Mouse (Mus musculus) urinary bladder, postnatal 10 days (tissue): ENCODE results near the gene Acvr1b.

Experiments used
- DNase-seq: peaks from one replicate; pipeline ENCODE4 v3.0.0; 2022; ENCODE audit warnings: low spot score

Gene Acvr1b

DNA sequence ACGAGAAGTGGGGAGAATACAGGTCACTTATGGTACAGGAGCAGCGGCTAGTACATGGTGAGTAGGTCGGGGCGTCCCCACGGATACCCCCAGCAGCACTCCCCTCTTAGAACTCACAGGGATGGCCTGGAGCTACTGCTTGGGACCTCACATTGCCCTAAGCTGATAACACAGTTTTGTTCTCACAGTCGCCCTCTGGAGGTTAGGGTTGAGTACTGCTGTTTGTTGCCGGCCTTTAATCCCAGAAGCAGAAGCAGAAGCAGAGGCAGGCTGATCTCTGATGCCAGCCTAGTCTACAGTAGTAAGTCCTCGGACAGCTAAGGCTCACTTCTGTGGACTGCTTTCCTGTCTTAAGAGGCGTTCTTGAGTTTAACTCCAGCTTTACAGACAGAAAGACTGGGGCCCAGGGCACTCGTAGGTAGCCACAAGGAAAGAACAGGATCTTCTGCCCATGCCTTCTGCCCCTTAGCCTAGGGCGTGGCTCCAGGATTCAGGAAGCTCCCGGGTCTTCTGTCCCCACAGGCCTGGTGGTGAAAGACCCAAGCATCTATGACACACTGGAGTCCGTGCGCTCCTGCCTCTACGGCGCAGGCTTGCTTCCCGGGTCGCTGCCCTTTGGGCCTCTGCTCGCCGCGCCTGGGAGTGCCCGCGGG, 57.3 kb downstream of the Acvr1b start:
- DNase-seq: no peak

DNA sequence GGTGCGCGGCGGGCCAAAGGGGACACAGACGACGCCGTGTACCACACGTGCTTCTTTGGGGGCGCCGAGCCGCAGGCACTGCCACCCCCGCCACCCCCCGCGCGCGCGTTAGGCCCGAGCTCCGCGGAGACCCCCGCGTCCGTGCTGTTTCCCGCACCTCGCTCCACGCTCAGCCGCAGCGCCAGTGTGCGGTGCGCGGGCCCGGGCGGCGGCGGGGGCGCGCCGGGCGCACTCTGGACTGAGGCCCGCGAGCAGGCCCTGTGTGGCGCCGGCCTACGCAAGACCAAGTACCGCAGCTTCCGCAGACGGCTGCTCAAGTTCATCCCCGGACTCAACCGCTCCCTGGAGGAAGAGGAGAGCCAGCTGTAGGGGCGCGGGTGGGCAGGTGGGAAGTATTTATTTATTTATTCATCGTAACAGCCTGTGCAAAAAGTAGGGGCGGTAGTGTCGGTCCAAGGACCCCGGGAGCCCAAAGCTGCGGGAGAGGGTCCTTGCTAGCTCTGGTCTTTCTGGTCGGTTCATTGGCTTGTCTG, 57.8 kb downstream of the Acvr1b start:
- DNase-seq: no peak

- no peak for DNase-seq
These were observed 58.7 kb downstream of the Acvr1b start for GRCm38 (mm10) chr15:101232607-101233006.

GRCm38 (mm10) chr15:101233183-101233582, 59.3 kb downstream of the Acvr1b start:
- no peak for DNase-seq

DNA sequence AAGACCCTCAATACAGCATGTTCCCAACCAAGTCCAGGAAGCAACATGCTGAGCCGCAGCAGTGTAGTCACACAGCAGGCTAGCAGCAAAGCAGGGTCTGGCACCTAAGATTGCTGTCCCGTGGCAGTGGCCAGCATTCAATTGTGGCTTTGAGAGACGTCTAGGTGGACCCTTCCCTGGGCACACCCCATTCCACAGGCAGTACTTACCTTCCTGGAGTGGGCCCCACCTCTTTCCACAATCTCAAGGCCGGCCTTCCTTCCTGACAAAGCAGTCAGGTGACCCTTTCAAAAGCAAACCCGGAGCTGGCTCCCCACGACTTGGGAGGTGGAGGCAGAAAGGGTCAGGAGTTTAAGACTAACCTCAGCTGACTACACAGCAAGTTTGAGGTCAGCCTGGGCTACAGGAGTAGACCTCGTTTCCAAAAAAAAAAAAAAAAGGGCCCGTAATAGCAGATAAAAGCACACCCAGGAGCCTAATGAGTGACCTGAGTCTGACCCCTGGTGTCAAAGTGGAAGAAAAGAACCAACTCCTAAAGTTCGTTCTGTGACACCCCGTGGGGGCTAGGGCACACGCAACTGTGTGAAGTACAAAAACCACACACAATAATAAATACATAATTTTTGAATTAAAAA, 59.9 kb downstream of the Acvr1b start:
- no peak for DNase-seq

GRCm38 (mm10) chr15:101234611-101235341, 60.9 kb downstream of the Acvr1b start:
- no peak for DNase-seq

DNA sequence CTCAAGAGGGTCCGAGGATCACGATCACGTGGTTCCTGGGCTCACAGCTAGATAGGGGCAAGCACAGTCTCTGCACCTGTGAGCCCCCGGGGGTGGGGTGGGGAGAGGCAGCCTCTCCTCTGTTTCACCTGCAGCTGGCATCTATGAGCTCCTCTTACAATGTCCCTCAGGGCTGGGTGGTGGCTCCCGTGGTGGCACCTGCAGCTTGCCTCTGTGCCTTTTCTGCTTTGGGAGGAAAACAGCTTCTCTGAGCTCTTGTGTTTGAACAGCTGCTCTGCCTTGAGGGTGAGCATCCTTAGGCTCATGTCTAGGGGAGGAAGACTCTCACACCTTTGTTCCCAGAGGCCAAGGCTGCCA, 61.5 kb downstream of the Acvr1b start:
- no peak for DNase-seq

- no peak for DNase-seq
These were observed 62.0 kb downstream of the Acvr1b start for GRCm38 (mm10) chr15:101235728-101236327.

- no peak for DNase-seq
These were observed 63.0 kb downstream of the Acvr1b start for GRCm38 (mm10) chr15:101236878-101237277.

GRCm38 (mm10) chr15:101238885-101239511, 65.1 kb downstream of the Acvr1b start:
- no peak for DNase-seq

DNA sequence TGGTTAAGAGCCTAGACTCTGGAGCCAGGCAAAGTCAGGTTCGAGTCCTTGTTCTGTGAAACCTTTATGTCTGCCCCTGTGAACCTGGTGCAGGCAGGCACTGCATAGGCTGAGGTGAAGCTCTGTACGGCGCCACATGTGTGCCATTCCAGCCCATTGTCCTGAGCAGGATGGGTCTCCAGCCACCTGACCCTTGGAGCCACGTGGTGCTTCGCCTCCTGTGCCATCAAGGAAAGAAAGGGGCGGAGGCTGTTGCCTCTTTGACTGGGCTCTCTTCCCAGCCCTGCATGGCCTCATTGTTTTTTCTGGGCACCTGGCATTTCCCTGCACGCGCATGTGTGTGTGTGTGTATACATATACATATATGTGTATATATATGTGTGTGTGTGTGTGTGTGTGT, 66.0 kb downstream of the Acvr1b start:
- DNase-seq: no peak

GRCm38 (mm10) chr15:101240799-101241204, 66.9 kb downstream of the Acvr1b start:
- no peak for DNase-seq

- no peak for DNase-seq
These were observed 67.4 kb downstream of the Acvr1b start for GRCm38 (mm10) chr15:101241236-101241635.

GRCm38 (mm10) chr15:101241853-101242252, 68.0 kb downstream of the Acvr1b start:
- no peak for DNase-seq

DNA sequence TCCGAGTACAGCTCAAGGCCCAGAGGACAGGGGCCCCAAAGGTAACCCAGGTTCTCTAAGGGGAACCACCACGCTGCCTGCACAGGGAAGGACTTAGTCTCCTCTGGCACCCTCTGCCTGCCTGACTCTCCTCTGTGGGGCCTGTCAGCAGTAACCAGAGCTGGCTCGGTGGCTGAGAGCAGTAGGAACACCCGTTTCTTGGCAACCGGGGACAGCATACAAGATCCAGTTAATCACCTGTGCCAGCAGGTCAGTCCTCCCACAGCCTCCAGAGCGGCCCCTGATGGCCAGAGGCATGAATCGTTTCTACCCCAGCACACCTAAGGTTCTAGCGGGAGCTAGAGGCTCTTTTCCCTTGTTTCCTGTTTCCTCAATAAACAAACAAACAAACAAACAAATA, 68.8 kb downstream of the Acvr1b start:
- no peak for DNase-seq

DNA sequence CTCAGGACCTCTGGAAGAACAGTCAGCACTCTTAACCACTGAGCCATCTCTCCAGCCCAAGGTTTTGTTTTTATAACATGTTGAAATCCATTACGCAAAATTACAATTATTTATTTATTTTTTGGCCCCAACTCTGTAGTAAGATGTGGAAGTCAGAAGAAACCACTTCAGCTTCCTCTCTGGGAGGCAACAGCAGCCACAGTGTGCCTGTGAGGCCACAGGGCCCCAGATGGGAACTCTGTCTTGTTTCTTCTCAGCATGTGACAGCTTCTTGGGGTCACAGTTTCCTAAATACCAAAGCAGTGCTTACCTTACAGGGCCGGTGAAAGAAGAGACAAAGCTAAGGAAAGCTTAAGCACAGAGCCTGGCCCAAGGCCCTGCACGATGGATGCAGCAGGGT, 70.1 kb downstream of the Acvr1b start:
- no peak for DNase-seq

DNA sequence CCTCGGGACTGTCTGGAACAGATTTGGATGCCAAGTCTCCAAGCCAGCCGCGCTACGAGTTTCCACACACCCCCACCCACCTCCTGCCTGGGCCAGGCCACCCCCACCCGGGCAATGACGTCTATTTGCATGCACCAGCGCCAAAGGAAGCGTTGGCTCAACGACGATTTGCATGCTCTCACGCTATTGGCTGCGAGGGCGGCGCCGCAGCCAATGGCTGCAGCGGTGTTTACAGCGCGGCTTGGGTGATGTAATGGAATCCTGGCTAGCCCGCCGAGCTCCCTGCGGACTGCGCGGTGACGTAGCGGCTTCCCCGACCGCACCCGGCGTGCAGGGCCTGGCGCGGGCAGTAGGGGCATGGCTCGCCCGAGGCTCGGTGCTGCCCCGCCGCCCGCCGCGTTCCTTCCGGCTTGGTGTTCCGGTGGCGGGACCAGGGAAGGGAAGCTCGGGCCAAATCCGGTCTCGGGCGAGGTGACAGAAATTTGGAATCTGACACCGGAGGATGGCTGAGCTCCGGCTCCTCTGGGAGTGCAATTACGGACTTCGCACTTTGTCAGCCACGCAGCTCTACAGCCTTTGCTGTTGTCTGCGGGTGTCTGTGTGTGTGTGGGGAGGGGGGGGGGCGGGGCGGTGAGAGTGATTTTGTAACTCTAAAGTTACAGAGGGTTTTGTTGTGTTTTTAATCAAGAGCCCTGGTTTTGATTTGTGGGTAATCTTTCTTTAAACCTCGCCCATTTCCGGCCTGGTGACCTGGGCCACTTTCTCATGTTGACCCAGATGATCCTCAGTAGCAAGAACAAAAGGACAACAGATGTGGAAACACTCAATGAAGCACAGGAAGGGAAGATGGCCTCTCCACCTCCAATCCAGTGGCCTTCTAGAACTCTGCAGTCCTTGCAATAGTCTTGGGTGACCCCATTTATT, 72.6 kb downstream of the Acvr1b start:
- DNase-seq: peak; percentile 79

GRCm38 (mm10) chr15:101247155-101247498, 73.3 kb downstream of the Acvr1b start:
- no peak for DNase-seq

- DNase-seq: no peak
These were observed 74.3 kb downstream of the Acvr1b start for GRCm38 (mm10) chr15:101248029-101248710.

- no peak for DNase-seq
These were observed 76.4 kb downstream of the Acvr1b start for GRCm38 (mm10) chr15:101250220-101250800.
